Mouse (Mus musculus) adrenal gland, adult 18-20 months (tissue): ENCODE measurements around the gene Zbtb49. TPM values are rescaled to one million over a fixed set of nuclear protein-coding genes. Genes with fewer than 3 reads are reported as not detected.

Experiments
- DNase-seq, 2 experiments: peaks; one replicate each; pipeline ENCODE4 v3.0.0; 2021 to 2022; ENCODE audit warnings: low spot score in 2 of 2
- total RNA-seq, 2 experiments: library from RNA; stranded (reverse); gene quantifications; 1 replicate in 1 of 2; 2 replicates in 1 of 2; pipeline ENCODE4 v1.2.3; 2021

Zbtb49 gene
- total RNA-seq, 2 experiments from 2014 or later, result 7.7 to 9.4 TPM

GRCm38 (mm10) chr5:38196821-38197481, 23.3 kb downstream of the Zbtb49 start:
- no peak for DNase-seq

GRCm38 (mm10) chr5:38195941-38196340, 24.3 kb downstream of the Zbtb49 start:
- DNase-seq, result no peak

- DNase-seq, result no peak
Measured at GRCm38 (mm10) chr5:38194946-38195345, 25.3 kb downstream of the Zbtb49 start.

- DNase-seq, result no peak
Measured at GRCm38 (mm10) chr5:38190907-38191306, 29.4 kb downstream of the Zbtb49 start.

GRCm38 (mm10) chr5:38187006-38187405, 33.3 kb downstream of the Zbtb49 start:
- no peak for DNase-seq

- no peak for DNase-seq
Measured at GRCm38 (mm10) chr5:38184688-38185285, 35.5 kb downstream of the Zbtb49 start.

GRCm38 (mm10) chr5:38174256-38174912, 45.9 kb downstream of the Zbtb49 start:
- DNase-seq, result no peak

GRCm38 (mm10) chr5:38173766-38174165, 46.5 kb downstream of the Zbtb49 start:
- no peak for DNase-seq

GRCm38 (mm10) chr5:38168497-38168896, 51.8 kb downstream of the Zbtb49 start:
- DNase-seq, result no peak

GRCm38 (mm10) chr5:38159634-38160413, 60.4 kb downstream of the Zbtb49 start, which contains the start of gene Nsg1:
Nsg1 (minus strand) TSS chr5:38159907.
- DNase-seq, result no peak

GRCm38 (mm10) chr5:38158947-38159633, 61.2 kb downstream of the Zbtb49 start:
- DNase-seq, result peak; percentile 46 to 69

GRCm38 (mm10) chr5:38158501-38158946, 61.7 kb downstream of the Zbtb49 start:
- DNase-seq, result no peak

- DNase-seq, result no peak
Measured at GRCm38 (mm10) chr5:38157481-38158020, 62.7 kb downstream of the Zbtb49 start.

- DNase-seq, result no peak
Measured at GRCm38 (mm10) chr5:38153636-38154035, 66.6 kb downstream of the Zbtb49 start.

GRCm38 (mm10) chr5:38152201-38153108, 67.8 kb downstream of the Zbtb49 start:
- no peak for DNase-seq

- no peak for DNase-seq
Measured at GRCm38 (mm10) chr5:38151264-38151663, 69.0 kb downstream of the Zbtb49 start.

- no peak for DNase-seq
Measured at GRCm38 (mm10) chr5:38146524-38146923, 73.7 kb downstream of the Zbtb49 start.

- no peak for DNase-seq
Measured at GRCm38 (mm10) chr5:38140893-38141292, 79.4 kb downstream of the Zbtb49 start.
